Mouse (Mus musculus): ENCODE measurements at regions not wholly inside any gene's neighbourhood (a gene's known extent, or its start where the extent isn't known, plus 50 kb on each side); places are given as distances from the start of the nearest gene placed in this dataset.
"Not testable (repeated sequence)": the region's sequence is repeated elsewhere in the genome, so short reads cannot be mapped to it uniquely, and the experiment has no call there.

GRCm38 (mm10) chr3:17001871-17002270 lies 946.3 kb upstream of the Cypt12 start:
- DNase-seq: no peak

GRCm38 (mm10) chr3:17003136-17003535 lies 945.1 kb upstream of the Cypt12 start:
- peak; percentile 75 for DNase-seq

GRCm38 (mm10) chr3:17014184-17015048 lies 933.8 kb upstream of the Cypt12 start:
- DNase-seq: no peak

- no peak for DNase-seq
Observed at GRCm38 (mm10) chr3:17050811-17051210, 897.4 kb upstream of the Cypt12 start.

GRCm38 (mm10) chr3:17058381-17058780 lies 889.8 kb upstream of the Cypt12 start:
- DNase-seq: not testable (repeated sequence)

- not testable (repeated sequence) for DNase-seq
Observed at GRCm38 (mm10) chr3:17106261-17106660, 841.9 kb upstream of the Cypt12 start.

Data from cerebellum, adult 9-11 months (tissue).